In genomic region chr7:113251001-113251400, GRCm38 (mm10) we compare ENCODE assay signal across 9 mouse cellular contexts. TPM values are rescaled to one million over a fixed set of nuclear protein-coding genes. Genes with fewer than 3 reads are reported as not detected.
DNase-seq lines count a peak whose midpoint lies in the region; ATAC-seq and TF ChIP-seq lines count a peak whose summit lies in the region.
"Had no signal": no experiment of that assay in that cellular context is flagged by ENCODE, and none has a peak within 500 bp of the region (broad histone marks: within the 10 kb centered on the region; RNA-seq: fewer than 3 reads in every experiment).

No protein-coding gene starts in this region.

- TF ChIP-seq CTCF in brain, embryonic 14.5 days (IDR thresholded peaks at IDR 0.05; ENCODE audit: borderline replicate concordance, extremely low read depth, insufficient read depth, insufficient read length), result no peak
- TF ChIP-seq CTCF in olfactory bulb, adult 2 months (IDR thresholded peaks at IDR 0.05; ENCODE audit: insufficient read depth, low read depth, low read length), result no peak

- H3K36me3 ChIP-seq in hindbrain, embryonic 13.5 days, result no peaks in the 10 kb centered on the region
- no peaks in the 10 kb centered on the region for H3K36me3 ChIP-seq in hindbrain, embryonic 11.5 days (ENCODE audit: control insufficient read depth, insufficient read depth, low read length)

- H3K9me3 ChIP-seq in hindbrain, embryonic 13.5 days, result no peaks in the 10 kb centered on the region
- H3K9me3 ChIP-seq in hindbrain, embryonic 11.5 days (ENCODE audit: control insufficient read depth, low read length), result no peaks in the 10 kb centered on the region

- H3K4me1 ChIP-seq in hindbrain, embryonic 13.5 days (replicated peaks), result peaks cover 51% of the 10 kb centered on the region
- H3K4me1 ChIP-seq in hindbrain, embryonic 11.5 days (replicated peaks; ENCODE audit: control insufficient read depth, insufficient read depth, low read length), result 0 out of 2 replicates have a peak, but pooled peaks cover 2% of the 10 kb centered on the region
- H3K4me1 ChIP-seq in olfactory bulb, adult 2 months (ENCODE audit: control insufficient read depth, insufficient read depth, low read length), result peaks cover 49% of the 10 kb centered on the region

- no peak overlapping the region for H3K4me2 ChIP-seq in hindbrain, embryonic 13.5 days
- H3K4me2 ChIP-seq in hindbrain, embryonic 11.5 days (replicated peaks; ENCODE audit: low read depth, low read length), result no peak overlapping the region

- no peaks in the 10 kb centered on the region for H3K27me3 ChIP-seq in hindbrain, embryonic 13.5 days
- H3K27me3 ChIP-seq in hindbrain, embryonic 11.5 days (ENCODE audit: control insufficient read depth, insufficient read depth, low read length), result no peaks in the 10 kb centered on the region

- ATAC-seq in hindbrain, embryonic 13.5 days (ENCODE audit: low FRiP score), result peak; percentile 59
- ATAC-seq in hindbrain, embryonic 11.5 days (ENCODE audit: low FRiP score), result no peak
- ATAC-seq in erythroid progenitor cell, adult 5-6 weeks (replicated peaks; ENCODE audit: low FRiP score, poor library complexity, severe bottlenecking), result no peak

- DNase-seq in hindbrain, embryonic 11.5 days (ENCODE audit: low spot score), result no peak
- DNase-seq in brain, embryonic 14.5 days (ENCODE audit: low read depth), result peak; percentile 94
- peak; percentile 51 to 66 for DNase-seq in heart, adult 9 months (ENCODE audit: low spot score in 2 of 2)
- DNase-seq in kidney, postnatal 14 days, result peak; percentile 75
- no peak for DNase-seq in thymus, postnatal 10 days (ENCODE audit: low spot score in 2 of 2)

- no peak overlapping the region for H3K4me3 ChIP-seq in hindbrain, embryonic 13.5 days
- H3K4me3 ChIP-seq in hindbrain, embryonic 11.5 days (ENCODE audit: low read depth, low read length), result no peak overlapping the region
- no peak overlapping the region for H3K4me3 ChIP-seq in olfactory bulb, adult 2 months (ENCODE audit: insufficient read depth, low read depth, low read length)
- H3K4me3 ChIP-seq: erythroblast, embryonic 14.5 days had no signal

- peak overlapping the region; percentile 79 for H3K27ac ChIP-seq in hindbrain, embryonic 13.5 days
- no peak overlapping the region for H3K27ac ChIP-seq in hindbrain, embryonic 11.5 days (ENCODE audit: low read depth, low read length)
- peak overlapping the region; percentile 4; the same call in 1 of the 2 replicates for H3K27ac ChIP-seq in olfactory bulb, adult 2 months (ENCODE audit: insufficient read depth, low read depth, low read length)

- 55% methylated on average over 3 of the region's 3 CpGs for WGBS in hindbrain, embryonic 13.5 days
- 72% methylated on average over 3 of the region's 3 CpGs for WGBS in hindbrain, embryonic 11.5 days
- WGBS in olfactory bulb, adult 2 months, result 21% methylated on average over 3 of the region's 3 CpGs

- TF ChIP-seq POLR2A in brain, embryonic 14.5 days (IDR thresholded peaks at IDR 0.05; ENCODE audit: borderline replicate concordance, extremely low read depth, insufficient read depth, insufficient read length, poor library complexity, severe bottlenecking), result no peak
- TF ChIP-seq POLR2A in olfactory bulb, adult 2 months (IDR thresholded peaks at IDR 0.05; ENCODE audit: insufficient read depth, low read depth, low read length), result no peak

- H3K9ac ChIP-seq in hindbrain, embryonic 13.5 days, result no peak overlapping the region
- no peak overlapping the region for H3K9ac ChIP-seq in hindbrain, embryonic 11.5 days (ENCODE audit: low read depth, low read length)

RNA-seq across cellular contexts. Expression of gene Arntl, which starts 43.7 kb away (rescaled TPM):
- 11.5 and 13.2 TPM in 2 replicates for polyA plus RNA-seq in hindbrain, embryonic 13.5 days (2015; fragmentation: Nextera tagmentation; extraction: Ambion mirVana)
- polyA plus RNA-seq in hindbrain, embryonic 11.5 days (2014; fragmentation: Nextera tagmentation; extraction: Ambion mirVana), result 6.8 and 7.7 TPM in 2 replicates
- polyA plus RNA-seq in brain, embryonic 14.5 days (2012; rRNA removed), result 15.1 and 16.6 TPM in 2 replicates
- not detected in 2 replicates for polyA plus RNA-seq in olfactory bulb, adult 2 months (2012; ENCODE audit: insufficient read depth, insufficient read length, low replicate concordance, missing spikeins)
- total RNA-seq in erythroid progenitor cell, adult 5-6 weeks (2015; ENCODE audit: low replicate concordance), result 5.8 and 12.6 TPM in 2 replicates
- total RNA-seq in erythroid progenitor cell, adult 5-6 weeks (2017; ENCODE audit: low replicate concordance), result 4.7 and 5.4 TPM in 2 replicates

Comparison
In these comparisons a context has a peak if more than half of its experiments do, and no peak if none do; other contexts are left out.
1. DNase-seq: peak in brain, embryonic 14.5 days (single experiment), heart, adult 9 months (2 of 2) and kidney, postnatal 14 days (single experiment); none in hindbrain, embryonic 11.5 days (single experiment) and thymus, postnatal 10 days (0 of 2).